Mouse (Mus musculus): ENCODE results near the gene Cd47. TPM values are rescaled to one million over a fixed set of nuclear protein-coding genes. Genes with fewer than 3 reads are reported as not detected.

The Cd47 gene
- polyA plus RNA-seq, 1 experiment from 2014 or later = 286 TPM

DNA sequence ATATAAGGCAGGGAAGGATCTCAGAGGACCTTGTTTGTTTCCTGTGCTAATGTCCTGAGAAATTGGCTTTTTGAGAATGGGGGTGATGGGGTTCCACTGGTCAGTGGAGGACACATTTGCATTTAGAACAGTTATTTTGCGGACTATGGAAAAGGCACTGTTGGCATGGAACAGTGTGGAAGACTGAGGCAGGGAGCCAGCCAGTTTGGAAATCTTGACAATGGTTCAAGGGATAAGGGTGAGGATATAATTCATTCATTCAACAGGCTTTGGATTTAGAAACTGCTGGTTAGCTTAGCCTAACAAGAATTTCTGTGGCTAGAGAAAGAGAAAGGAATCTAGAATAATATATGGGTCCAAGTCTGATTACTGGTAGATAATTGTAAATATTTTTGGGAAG is 61.7 kb downstream of the Cd47 start:
- Histone ChIP-seq H3K27ac (ENCODE audit: low read length) (no peak overlapping the region), H3K4me1 (ENCODE audit: control insufficient read depth, low read depth, low read length) (peaks cover 55% of the 10 kb centered on the region), H3K4me3 (ENCODE audit: low read depth, low read length) (no peak overlapping the region), H3K27me3 (ENCODE audit: control insufficient read depth, insufficient read depth, low read depth, low read length) (no peaks in the 10 kb centered on the region), H3K9me3 (replicated peaks; ENCODE audit: control insufficient read depth, low read length) (no peaks in the 10 kb centered on the region), H3K4me2 (ENCODE audit: low read depth, low read length) (no peak overlapping the region), H3K36me3 (ENCODE audit: control insufficient read depth, insufficient read depth) (peaks cover 59% of the 10 kb centered on the region), H3K9ac (ENCODE audit: low read depth, low read length) (no peak overlapping the region)
- ATAC-seq (ENCODE audit: low read depth) = no peak
- WGBS (ENCODE audit: insufficient replicate concordance) = 93% methylated on average over 1 of the region's 1 CpGs

DNA sequence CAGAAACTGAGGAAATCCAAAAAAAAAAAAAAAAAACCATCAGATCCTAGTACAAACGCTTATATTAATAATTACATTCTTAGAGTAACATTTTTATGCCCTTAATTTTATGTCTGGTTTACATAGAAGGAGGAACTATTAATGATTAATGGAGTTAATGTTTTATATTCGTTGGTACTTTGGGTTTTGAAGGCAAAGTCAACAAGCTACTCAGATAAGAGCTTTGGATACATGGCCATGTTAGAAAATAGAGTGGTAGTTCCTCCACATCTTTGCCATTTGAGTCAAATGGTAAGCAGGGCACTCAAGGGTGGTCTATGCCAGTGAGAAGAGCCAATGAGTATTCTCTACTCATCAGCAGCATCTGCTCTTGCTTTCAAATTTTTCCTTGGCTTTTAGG is 66.3 kb downstream of the Cd47 start:
- H3K27me3 ChIP-seq (ENCODE audit: control insufficient read depth, insufficient read depth, low read depth, low read length) = no peaks in the 10 kb centered on the region
- WGBS (ENCODE audit: insufficient replicate concordance) = 69% methylated on average over 2 of the region's 2 CpGs
- no peaks in the 10 kb centered on the region for H3K9me3 ChIP-seq (replicated peaks; ENCODE audit: control insufficient read depth, low read length)
- peak overlapping the region; percentile 66 for H3K27ac ChIP-seq (ENCODE audit: low read length)
- ATAC-seq (ENCODE audit: low read depth) = no peak
- peaks cover 48% of the 10 kb centered on the region for H3K4me1 ChIP-seq (ENCODE audit: control insufficient read depth, low read depth, low read length)
- no peak overlapping the region for H3K4me3 ChIP-seq (ENCODE audit: low read depth, low read length)
- no peak overlapping the region for H3K9ac ChIP-seq (ENCODE audit: low read depth, low read length)
- H3K4me2 ChIP-seq (ENCODE audit: low read depth, low read length) = peak overlapping the region; percentile 34; the same call in 1 of the 2 replicates
- peaks cover 81% of the 10 kb centered on the region for H3K36me3 ChIP-seq (ENCODE audit: control insufficient read depth, insufficient read depth)

DNA sequence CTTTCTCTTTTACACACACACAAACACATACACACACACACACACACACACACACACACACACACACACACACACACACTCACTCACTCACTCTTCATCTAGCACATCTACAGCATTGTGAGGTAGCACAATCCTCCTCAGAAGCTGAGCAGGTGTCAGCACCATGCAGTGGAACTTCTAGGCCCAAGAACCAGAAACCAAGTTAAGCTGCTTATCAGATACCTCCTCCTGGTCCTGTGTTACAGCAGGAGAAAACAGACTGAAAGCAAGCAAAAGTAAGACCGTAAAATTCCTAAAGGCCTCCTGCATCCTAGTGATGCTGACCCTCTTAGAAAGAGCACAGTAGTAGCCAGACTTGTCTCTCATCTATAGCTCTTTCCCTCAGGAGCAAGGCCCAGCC is 67.9 kb downstream of the Cd47 start:
- H3K4me1 ChIP-seq (ENCODE audit: control insufficient read depth, low read depth, low read length) = peaks cover 38% of the 10 kb centered on the region
- peaks cover 76% of the 10 kb centered on the region for H3K36me3 ChIP-seq (ENCODE audit: control insufficient read depth, insufficient read depth)
- 81% methylated on average over 1 of the region's 1 CpGs for WGBS (ENCODE audit: insufficient replicate concordance)

DNA sequence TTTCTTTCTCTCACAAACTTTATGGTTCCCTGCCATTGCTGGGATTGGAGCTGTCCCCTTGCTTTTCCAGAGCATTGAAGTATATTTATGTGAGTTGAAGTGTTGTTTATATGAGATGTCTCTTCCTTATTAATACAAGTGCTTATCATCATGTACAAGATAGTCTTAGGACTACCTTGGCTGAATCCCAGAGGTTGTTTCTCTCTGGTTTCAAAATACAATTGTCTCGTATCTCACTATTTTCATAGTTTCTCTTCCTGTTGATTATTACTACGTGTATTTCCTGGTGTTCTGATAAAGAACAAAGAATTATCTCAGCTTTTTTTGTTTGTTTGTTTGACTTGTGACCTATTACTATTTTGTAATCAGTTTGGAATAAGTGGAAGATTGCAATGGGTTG is 73.6 kb downstream of the Cd47 start:
- no peak overlapping the region for H3K4me3 ChIP-seq (ENCODE audit: low read depth, low read length)
- no peak overlapping the region for H3K4me2 ChIP-seq (ENCODE audit: low read depth, low read length)
- H3K9me3 ChIP-seq (replicated peaks; ENCODE audit: control insufficient read depth, low read length) = no peaks in the 10 kb centered on the region
- no peaks in the 10 kb centered on the region for H3K27me3 ChIP-seq (ENCODE audit: control insufficient read depth, insufficient read depth, low read depth, low read length)
- peaks cover 40% of the 10 kb centered on the region for H3K4me1 ChIP-seq (ENCODE audit: control insufficient read depth, low read depth, low read length)
- WGBS (ENCODE audit: insufficient replicate concordance) = 38% methylated on average over 2 of the region's 2 CpGs
- peaks cover 55% of the 10 kb centered on the region for H3K36me3 ChIP-seq (ENCODE audit: control insufficient read depth, insufficient read depth)
- no peak overlapping the region for H3K9ac ChIP-seq (ENCODE audit: low read depth, low read length)
- ATAC-seq (ENCODE audit: low read depth) = no peak
- no peak overlapping the region for H3K27ac ChIP-seq (ENCODE audit: low read length)

More for the DNA sequence above, 67.9 kb downstream of the Cd47 start:
- Histone ChIP-seq H3K4me2 (ENCODE audit: low read depth, low read length) (no peak overlapping the region), H3K27ac (ENCODE audit: low read length) (no peak overlapping the region), H3K9ac (ENCODE audit: low read depth, low read length) (no peak overlapping the region), H3K9me3 (replicated peaks; ENCODE audit: control insufficient read depth, low read length) (no peaks in the 10 kb centered on the region), H3K4me3 (ENCODE audit: low read depth, low read length) (no peak overlapping the region), H3K27me3 (ENCODE audit: control insufficient read depth, insufficient read depth, low read depth, low read length) (no peaks in the 10 kb centered on the region)
- no peak for ATAC-seq (ENCODE audit: low read depth)

DNA sequence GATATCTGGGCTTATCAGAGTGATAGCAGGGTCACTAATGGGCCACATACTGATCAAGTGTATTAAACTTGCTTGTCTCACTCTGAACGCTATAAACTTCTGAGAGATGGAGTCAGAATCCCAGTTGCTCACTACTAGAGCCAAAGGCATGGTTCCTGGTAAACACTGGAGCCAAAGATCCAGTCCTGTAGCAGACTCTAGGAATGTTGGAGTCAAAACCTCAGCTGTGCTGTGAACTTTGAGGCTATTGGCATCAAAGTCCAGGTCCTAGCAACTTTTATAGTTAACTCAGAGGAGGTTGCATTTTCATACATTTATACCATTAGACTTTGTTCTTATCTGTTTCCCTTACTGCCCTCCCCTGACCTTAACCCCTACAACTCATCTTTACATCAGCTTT is 74.2 kb downstream of the Cd47 start:
- Histone ChIP-seq H3K4me1 (ENCODE audit: control insufficient read depth, low read depth, low read length) (peaks cover 40% of the 10 kb centered on the region), H3K4me3 (ENCODE audit: low read depth, low read length) (no peak overlapping the region), H3K27ac (ENCODE audit: low read length) (0 out of 2 replicates have a peak overlapping the region, but pooled peaks have one; percentile 18), H3K27me3 (ENCODE audit: control insufficient read depth, insufficient read depth, low read depth, low read length) (no peaks in the 10 kb centered on the region), H3K9ac (ENCODE audit: low read depth, low read length) (no peak overlapping the region), H3K4me2 (ENCODE audit: low read depth, low read length) (0 out of 2 replicates have a peak overlapping the region, but pooled peaks have one; percentile 15), H3K9me3 (replicated peaks; ENCODE audit: control insufficient read depth, low read length) (no peaks in the 10 kb centered on the region), H3K36me3 (ENCODE audit: control insufficient read depth, insufficient read depth) (peaks cover 51% of the 10 kb centered on the region)
- WGBS (ENCODE audit: insufficient replicate concordance) = 75% methylated on average over 1 of the region's 1 CpGs
- ATAC-seq (ENCODE audit: low read depth) = no peak

DNA sequence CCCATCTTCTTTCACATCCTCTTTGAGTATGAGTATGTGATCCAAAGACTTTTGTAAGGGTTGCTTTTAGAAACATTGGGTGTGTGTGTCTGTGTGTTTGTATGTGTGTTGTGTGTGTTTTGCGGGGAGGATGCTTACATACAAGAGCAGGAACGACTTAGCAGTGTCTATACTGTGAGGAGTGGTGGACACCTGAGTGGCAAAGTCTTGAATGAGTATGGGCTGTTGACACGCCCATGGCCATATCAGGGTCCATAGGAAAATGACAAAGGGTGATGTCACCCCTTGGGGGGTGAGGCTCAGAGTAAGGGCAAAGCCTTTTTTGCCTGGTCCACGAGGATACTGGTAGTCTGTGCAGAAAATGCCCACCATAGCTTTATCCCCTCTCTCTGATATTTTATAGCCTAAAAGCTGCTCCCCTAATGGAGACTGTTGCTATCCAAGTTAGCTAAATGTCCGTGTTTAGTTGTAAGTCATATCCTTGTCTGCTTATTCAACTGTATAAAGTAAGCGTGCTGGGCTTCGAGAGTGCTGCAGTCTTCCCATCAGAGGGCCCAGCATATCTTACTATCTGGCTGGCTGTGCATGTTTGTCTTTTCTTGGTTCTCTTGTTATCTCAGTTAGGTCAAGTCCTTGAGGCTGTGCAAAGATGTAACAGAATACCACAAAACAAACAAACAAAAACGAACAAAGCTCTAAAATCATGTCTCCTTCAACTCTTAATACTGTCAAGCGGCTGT is 76.1 kb downstream of the Cd47 start:
- ATAC-seq (ENCODE audit: low read depth) = 0 out of 2 replicates have a peak, but pooled peaks have one; percentile 17
- Histone ChIP-seq H3K27ac (ENCODE audit: low read length) (no peak overlapping the region), H3K27me3 (ENCODE audit: control insufficient read depth, insufficient read depth, low read depth, low read length) (no peaks in the 10 kb centered on the region), H3K36me3 (ENCODE audit: control insufficient read depth, insufficient read depth) (peaks cover 43% of the 10 kb centered on the region), H3K4me3 (ENCODE audit: low read depth, low read length) (no peak overlapping the region), H3K9me3 (replicated peaks; ENCODE audit: control insufficient read depth, low read length) (no peaks in the 10 kb centered on the region), H3K4me1 (ENCODE audit: control insufficient read depth, low read depth, low read length) (peaks cover 44% of the 10 kb centered on the region), H3K9ac (ENCODE audit: low read depth, low read length) (no peak overlapping the region), H3K4me2 (ENCODE audit: low read depth, low read length) (no peak overlapping the region)
- 59% methylated on average over 9 of the region's 9 CpGs for WGBS (ENCODE audit: insufficient replicate concordance)

DNA sequence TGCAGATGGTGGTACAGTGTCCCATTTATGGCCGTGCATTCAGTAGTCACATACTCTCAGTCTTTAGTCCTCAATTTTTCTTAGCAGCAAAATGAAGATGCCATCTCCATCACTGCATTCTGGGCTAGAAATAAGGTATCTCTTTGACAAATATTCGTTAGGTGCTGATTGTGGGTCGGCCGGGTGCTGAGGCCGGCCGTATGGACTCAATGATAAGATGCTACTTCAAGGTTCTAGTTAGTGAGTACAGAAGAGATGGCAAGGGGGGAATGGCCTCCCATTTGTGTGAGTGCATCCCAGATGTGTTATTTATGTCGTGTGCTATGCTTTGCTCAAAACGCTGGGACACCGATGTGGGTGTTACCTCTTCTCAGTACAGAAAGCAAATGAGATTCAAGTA is 76.9 kb downstream of the Cd47 start:
- no peak overlapping the region for H3K9ac ChIP-seq (ENCODE audit: low read depth, low read length)
- H3K4me2 ChIP-seq (ENCODE audit: low read depth, low read length) = no peak overlapping the region
- no peaks in the 10 kb centered on the region for H3K27me3 ChIP-seq (ENCODE audit: control insufficient read depth, insufficient read depth, low read depth, low read length)
- no peak overlapping the region for H3K27ac ChIP-seq (ENCODE audit: low read length)
- no peak overlapping the region for H3K4me3 ChIP-seq (ENCODE audit: low read depth, low read length)
- WGBS (ENCODE audit: insufficient replicate concordance) = 50% methylated on average over 9 of the region's 9 CpGs
- H3K36me3 ChIP-seq (ENCODE audit: control insufficient read depth, insufficient read depth) = peaks cover 43% of the 10 kb centered on the region
- H3K9me3 ChIP-seq (replicated peaks; ENCODE audit: control insufficient read depth, low read length) = no peaks in the 10 kb centered on the region
- peaks cover 44% of the 10 kb centered on the region for H3K4me1 ChIP-seq (ENCODE audit: control insufficient read depth, low read depth, low read length)
- no peak for ATAC-seq (ENCODE audit: low read depth)

DNA sequence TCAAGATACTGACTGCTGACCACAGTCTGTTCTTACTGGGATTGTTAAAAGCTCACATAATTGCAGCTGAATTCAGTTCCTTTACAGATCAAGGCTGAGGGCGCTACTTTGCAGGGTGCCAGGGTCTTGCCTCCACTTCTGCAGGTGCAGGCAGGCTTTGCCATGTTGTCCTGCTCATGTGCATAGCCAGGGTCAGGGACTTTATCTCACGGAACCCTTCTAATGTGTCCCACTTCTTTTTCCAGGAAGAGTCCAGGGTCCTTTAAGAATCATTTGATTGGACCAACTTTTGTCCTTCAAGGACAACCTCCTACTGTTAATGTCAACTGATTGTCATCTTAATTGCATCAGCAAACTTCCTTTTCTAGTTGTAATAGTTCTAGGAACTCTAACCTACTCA is 77.7 kb downstream of the Cd47 start:
- H3K4me1 ChIP-seq (ENCODE audit: control insufficient read depth, low read depth, low read length) = peaks cover 44% of the 10 kb centered on the region
- no peak for ATAC-seq (ENCODE audit: low read depth)
- no peak overlapping the region for H3K4me2 ChIP-seq (ENCODE audit: low read depth, low read length)
- WGBS (ENCODE audit: insufficient replicate concordance) = 85% methylated on average over 2 of the region's 2 CpGs
- no peak overlapping the region for H3K4me3 ChIP-seq (ENCODE audit: low read depth, low read length)
- H3K9me3 ChIP-seq (replicated peaks; ENCODE audit: control insufficient read depth, low read length) = no peaks in the 10 kb centered on the region
- no peaks in the 10 kb centered on the region for H3K27me3 ChIP-seq (ENCODE audit: control insufficient read depth, insufficient read depth, low read depth, low read length)
- H3K9ac ChIP-seq (ENCODE audit: low read depth, low read length) = no peak overlapping the region
- H3K36me3 ChIP-seq (ENCODE audit: control insufficient read depth, insufficient read depth) = peaks cover 42% of the 10 kb centered on the region
- H3K27ac ChIP-seq (ENCODE audit: low read length) = no peak overlapping the region

DNA sequence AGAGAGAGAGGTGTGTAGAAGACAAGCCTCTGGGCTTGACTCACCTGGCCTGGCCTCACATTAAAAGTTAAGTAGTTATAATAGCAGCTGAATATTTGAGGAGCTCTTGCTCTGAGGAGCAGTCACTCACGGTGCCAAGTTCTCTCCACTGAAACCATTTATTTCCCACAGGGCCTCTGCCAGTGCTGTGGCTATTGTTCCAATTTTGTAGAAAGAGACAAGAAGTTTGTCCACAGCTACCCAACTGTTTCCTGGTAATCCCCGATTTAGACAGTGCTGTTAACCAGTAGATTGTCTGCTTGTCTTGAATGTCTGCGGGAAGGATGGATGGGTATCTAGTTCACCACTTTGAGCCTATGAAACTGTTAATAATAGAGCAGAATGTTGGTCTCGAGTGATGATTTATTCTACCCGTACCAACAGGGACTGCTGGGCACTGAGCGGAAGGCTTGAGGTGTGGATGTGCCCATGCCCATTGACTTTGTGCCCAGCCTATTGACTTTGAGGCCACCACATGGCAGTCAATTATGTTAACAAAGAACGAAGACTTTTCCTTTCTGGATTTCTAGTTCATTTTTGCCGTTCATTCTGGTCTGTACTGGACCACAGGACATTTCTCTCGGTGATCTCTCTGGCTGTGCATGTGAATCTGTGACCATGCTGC is 86.2 kb downstream of the Cd47 start:
- no peak for ATAC-seq (ENCODE audit: low read depth)
- no peaks in the 10 kb centered on the region for H3K9me3 ChIP-seq (replicated peaks; ENCODE audit: control insufficient read depth, low read length)
- 85% methylated on average over 9 of the region's 9 CpGs for WGBS (ENCODE audit: insufficient replicate concordance)
- H3K4me2 ChIP-seq (ENCODE audit: low read depth, low read length) = no peak overlapping the region
- H3K36me3 ChIP-seq (ENCODE audit: control insufficient read depth, insufficient read depth) = peaks cover 84% of the 10 kb centered on the region
- no peak overlapping the region for H3K4me3 ChIP-seq (ENCODE audit: low read depth, low read length)
- peaks cover 18% of the 10 kb centered on the region for H3K4me1 ChIP-seq (ENCODE audit: control insufficient read depth, low read depth, low read length)
- H3K27me3 ChIP-seq (ENCODE audit: control insufficient read depth, insufficient read depth, low read depth, low read length) = no peaks in the 10 kb centered on the region
- no peak overlapping the region for H3K9ac ChIP-seq (ENCODE audit: low read depth, low read length)
- H3K27ac ChIP-seq (ENCODE audit: low read length) = no peak overlapping the region
